Mouse (Mus musculus): ENCODE measurements around the gene Ubr4. TPM values are rescaled to one million over a fixed set of nuclear protein-coding genes. Genes with fewer than 3 reads are reported as not detected.

Ubr4 gene
- polyA plus RNA-seq, 2 experiments: 86.6 to 159 TPM

DNA sequence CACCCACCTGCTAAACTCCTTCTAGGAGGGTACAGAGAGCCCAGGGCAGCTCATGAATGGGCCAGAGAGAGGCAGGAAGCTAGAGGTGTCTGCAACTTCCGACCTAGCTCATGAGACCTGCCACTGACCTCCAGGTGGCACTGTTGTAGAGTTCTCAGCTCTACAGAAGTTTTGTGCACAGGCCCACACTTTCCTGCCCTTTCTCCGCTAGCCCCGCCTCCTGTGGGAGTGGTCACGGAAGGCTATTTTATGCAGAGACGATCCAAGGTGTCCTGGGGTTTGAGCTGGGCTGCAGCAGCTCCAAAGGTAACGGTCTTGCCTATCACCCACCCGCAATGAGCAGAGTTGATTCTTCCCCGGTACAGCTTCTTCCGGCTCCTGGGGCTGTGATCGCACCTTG lies 21.8 kb upstream of the Ubr4 start:
- H3K36me3 ChIP-seq (ENCODE audit: control insufficient read depth, insufficient read depth, low read length): no peaks in the 10 kb centered on the region
- no peaks in the 10 kb centered on the region for H3K27me3 ChIP-seq (ENCODE audit: control insufficient read depth, insufficient read depth, low read length)
- H3K27ac ChIP-seq (replicated peaks; ENCODE audit: low read depth, low read length): no peak overlapping the region
- H3K4me2 ChIP-seq (replicated peaks; ENCODE audit: low read depth, low read length, severe bottlenecking): peak overlapping the region; percentile 34
- peak overlapping the region; percentile 20 for H3K4me3 ChIP-seq (replicated peaks; ENCODE audit: low read length)
- peak; percentile 76 for ATAC-seq (ENCODE audit: low FRiP score, low read depth)
- no peak overlapping the region for H3K9ac ChIP-seq (ENCODE audit: low read depth, low read length, severe bottlenecking)
- H3K9me3 ChIP-seq (ENCODE audit: control insufficient read depth, low read length): no peaks in the 10 kb centered on the region
- no peaks in the 10 kb centered on the region for H3K4me1 ChIP-seq (ENCODE audit: control insufficient read depth, insufficient read depth, low read length)
- DNase-seq (ENCODE audit: low spot score): peak; percentile 75
- TF ChIP-seq POLR2A (IDR thresholded peaks at IDR 0.05; ENCODE audit: borderline replicate concordance, extremely low read depth, insufficient read depth, insufficient read length): no peak
- 7% methylated on average over 10 of the region's 10 CpGs for WGBS

GRCm38 (mm10) chr4:139334631-139335295 lies 17.6 kb upstream of the Ubr4 start:
- 0 out of 2 replicates have a peak, but pooled peaks cover 5% of the 10 kb centered on the region for H3K27me3 ChIP-seq (ENCODE audit: control insufficient read depth, insufficient read depth, low read length)
- no peak overlapping the region for H3K27ac ChIP-seq (replicated peaks; ENCODE audit: low read depth, low read length)
- H3K4me3 ChIP-seq (replicated peaks; ENCODE audit: low read length): no peak overlapping the region
- no peak overlapping the region for H3K9ac ChIP-seq (ENCODE audit: low read depth, low read length, severe bottlenecking)
- no peak overlapping the region for H3K4me2 ChIP-seq (replicated peaks; ENCODE audit: low read depth, low read length, severe bottlenecking)
- H3K36me3 ChIP-seq (ENCODE audit: control insufficient read depth, insufficient read depth, low read length): no peaks in the 10 kb centered on the region
- H3K9me3 ChIP-seq (ENCODE audit: control insufficient read depth, low read length): no peaks in the 10 kb centered on the region
- H3K4me1 ChIP-seq (ENCODE audit: control insufficient read depth, insufficient read depth, low read length): no peaks in the 10 kb centered on the region
- ATAC-seq (ENCODE audit: low FRiP score, low read depth): no peak
- no peak for TF ChIP-seq POLR2A (IDR thresholded peaks at IDR 0.05; ENCODE audit: borderline replicate concordance, extremely low read depth, insufficient read depth, insufficient read length)
- 80% methylated on average over 6 of the region's 9 CpGs for WGBS
- DNase-seq (ENCODE audit: low spot score): no peak

GRCm38 (mm10) chr4:139335507-139335906 lies 16.9 kb upstream of the Ubr4 start:
- WGBS: 55% methylated on average over 7 of the region's 7 CpGs
- Histone ChIP-seq H3K4me3 (replicated peaks; ENCODE audit: low read length) (no peak overlapping the region), H3K9me3 (ENCODE audit: control insufficient read depth, low read length) (no peaks in the 10 kb centered on the region), H3K27ac (replicated peaks; ENCODE audit: low read depth, low read length) (no peak overlapping the region), H3K9ac (ENCODE audit: low read depth, low read length, severe bottlenecking) (no peak overlapping the region), H3K36me3 (ENCODE audit: control insufficient read depth, insufficient read depth, low read length) (no peaks in the 10 kb centered on the region), H3K4me2 (replicated peaks; ENCODE audit: low read depth, low read length, severe bottlenecking) (no peak overlapping the region; the same call in 1 of the 2 replicates), H3K4me1 (ENCODE audit: control insufficient read depth, insufficient read depth, low read length) (no peaks in the 10 kb centered on the region), H3K27me3 (ENCODE audit: control insufficient read depth, insufficient read depth, low read length) (0 out of 2 replicates have a peak, but pooled peaks cover 5% of the 10 kb centered on the region)
- DNase-seq (ENCODE audit: low spot score) (no peak), ATAC-seq (ENCODE audit: low FRiP score, low read depth) (no peak)
- TF ChIP-seq POLR2A (IDR thresholded peaks at IDR 0.05; ENCODE audit: borderline replicate concordance, extremely low read depth, insufficient read depth, insufficient read length): no peak

DNA sequence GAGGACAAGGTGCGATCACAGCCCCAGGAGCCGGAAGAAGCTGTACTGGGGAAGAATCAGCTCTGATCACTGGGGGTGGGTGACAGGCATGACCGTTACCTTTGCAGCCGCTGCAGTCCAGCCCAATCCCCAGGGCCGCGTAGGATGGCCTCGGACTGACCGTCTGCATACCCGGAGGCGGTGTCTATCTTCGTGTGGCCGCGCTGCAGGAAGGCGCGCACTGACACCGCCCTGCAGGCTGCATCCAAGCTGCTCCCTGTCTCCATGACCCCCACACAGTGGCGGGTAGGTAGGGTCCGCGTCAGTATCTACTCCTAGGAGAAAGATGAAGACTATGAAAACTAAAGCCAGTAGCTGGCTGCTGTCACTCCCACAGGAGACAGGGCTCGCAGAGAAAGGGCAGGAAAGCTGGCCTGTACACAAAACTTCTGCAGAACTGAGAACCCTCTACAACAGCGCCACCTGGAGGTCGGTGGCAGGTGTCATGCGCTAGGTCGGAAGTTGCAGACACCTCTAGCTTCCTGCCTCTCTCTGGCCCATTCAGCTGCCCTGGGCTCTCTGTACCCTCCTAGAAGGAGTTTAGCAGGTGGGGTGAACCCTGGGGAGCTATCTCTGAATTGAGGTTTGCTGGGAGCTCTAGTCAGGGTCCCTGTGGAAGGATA lies 15.5 kb upstream of the Ubr4 start:
- H3K36me3 ChIP-seq (ENCODE audit: control insufficient read depth, insufficient read depth, low read length): no peaks in the 10 kb centered on the region
- ATAC-seq (ENCODE audit: low FRiP score, low read depth) (no peak), DNase-seq (ENCODE audit: low spot score) (peak; percentile 64)
- H3K27ac ChIP-seq (replicated peaks; ENCODE audit: low read depth, low read length): no peak overlapping the region
- 0 out of 2 replicates have a peak overlapping the region, but pooled peaks have one; percentile 10 for H3K4me3 ChIP-seq (replicated peaks; ENCODE audit: low read length)
- WGBS: 20% methylated on average over 24 of the region's 24 CpGs
- TF ChIP-seq POLR2A (IDR thresholded peaks at IDR 0.05; ENCODE audit: borderline replicate concordance, extremely low read depth, insufficient read depth, insufficient read length): no peak
- no peaks in the 10 kb centered on the region for H3K4me1 ChIP-seq (ENCODE audit: control insufficient read depth, insufficient read depth, low read length)
- no peaks in the 10 kb centered on the region for H3K9me3 ChIP-seq (ENCODE audit: control insufficient read depth, low read length)
- H3K27me3 ChIP-seq (ENCODE audit: control insufficient read depth, insufficient read depth, low read length): 0 out of 2 replicates have a peak, but pooled peaks cover 5% of the 10 kb centered on the region
- peak overlapping the region; percentile 36 for H3K4me2 ChIP-seq (replicated peaks; ENCODE audit: low read depth, low read length, severe bottlenecking)
- H3K9ac ChIP-seq (ENCODE audit: low read depth, low read length, severe bottlenecking): no peak overlapping the region

DNA sequence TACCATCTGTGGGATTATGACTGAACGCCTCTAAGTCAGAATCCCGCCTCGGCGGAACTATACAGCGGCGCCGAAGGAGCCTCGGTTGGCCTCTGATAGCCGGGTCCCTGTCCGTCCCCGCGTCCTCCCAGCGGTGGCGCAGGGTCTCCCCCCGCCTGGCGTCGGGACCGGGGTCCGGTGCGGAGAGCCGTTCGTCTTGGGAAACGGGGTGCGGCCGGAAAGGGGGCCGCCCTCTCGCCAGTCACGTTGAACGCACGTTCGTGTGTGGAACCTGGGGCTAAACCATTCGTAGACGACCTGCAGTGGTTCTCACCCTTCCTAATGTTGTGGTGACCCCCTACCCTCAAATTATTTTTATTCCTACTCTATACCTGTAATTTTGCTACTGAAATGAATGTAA lies 14.3 kb upstream of the Ubr4 start:
- no peaks in the 10 kb centered on the region for H3K36me3 ChIP-seq (ENCODE audit: control insufficient read depth, insufficient read depth, low read length)
- no peaks in the 10 kb centered on the region for H3K4me1 ChIP-seq (ENCODE audit: control insufficient read depth, insufficient read depth, low read length)
- no peak for ATAC-seq (ENCODE audit: low FRiP score, low read depth)
- no peak overlapping the region for H3K27ac ChIP-seq (replicated peaks; ENCODE audit: low read depth, low read length)
- no peak overlapping the region for H3K4me3 ChIP-seq (replicated peaks; ENCODE audit: low read length)
- H3K4me2 ChIP-seq (replicated peaks; ENCODE audit: low read depth, low read length, severe bottlenecking): no peak overlapping the region
- no peak overlapping the region for H3K9ac ChIP-seq (ENCODE audit: low read depth, low read length, severe bottlenecking)
- no peak for TF ChIP-seq POLR2A (IDR thresholded peaks at IDR 0.05; ENCODE audit: borderline replicate concordance, extremely low read depth, insufficient read depth, insufficient read length)
- 0 out of 2 replicates have a peak, but pooled peaks cover 5% of the 10 kb centered on the region for H3K27me3 ChIP-seq (ENCODE audit: control insufficient read depth, insufficient read depth, low read length)
- no peaks in the 10 kb centered on the region for H3K9me3 ChIP-seq (ENCODE audit: control insufficient read depth, low read length)
- no peak for DNase-seq (ENCODE audit: low spot score)
- 53% methylated on average over 33 of the region's 33 CpGs for WGBS

All from limb, embryonic 14.5 days (tissue).